Mouse (Mus musculus) embryonic fibroblast, embryonic 13.5 days (primary cell): Measurements from ENCODE around the gene Fryl.

Experiments used
- CTCF ChIP-seq: IDR thresholded peaks from 2 replicates; pipeline ENCODE4 v1.5.1; 2011; ENCODE audit warnings: mild to moderate bottlenecking, control low read depth, low read length, moderate library complexity, borderline replicate concordance; ENCODE audit not compliant: insufficient read depth
- POLR2A ChIP-seq: IDR thresholded peaks from 2 replicates; pipeline ENCODE4 v1.6.1; 2011; ENCODE audit warnings: low read depth, mild to moderate bottlenecking, control low read depth, low read length, moderate library complexity

DNA sequence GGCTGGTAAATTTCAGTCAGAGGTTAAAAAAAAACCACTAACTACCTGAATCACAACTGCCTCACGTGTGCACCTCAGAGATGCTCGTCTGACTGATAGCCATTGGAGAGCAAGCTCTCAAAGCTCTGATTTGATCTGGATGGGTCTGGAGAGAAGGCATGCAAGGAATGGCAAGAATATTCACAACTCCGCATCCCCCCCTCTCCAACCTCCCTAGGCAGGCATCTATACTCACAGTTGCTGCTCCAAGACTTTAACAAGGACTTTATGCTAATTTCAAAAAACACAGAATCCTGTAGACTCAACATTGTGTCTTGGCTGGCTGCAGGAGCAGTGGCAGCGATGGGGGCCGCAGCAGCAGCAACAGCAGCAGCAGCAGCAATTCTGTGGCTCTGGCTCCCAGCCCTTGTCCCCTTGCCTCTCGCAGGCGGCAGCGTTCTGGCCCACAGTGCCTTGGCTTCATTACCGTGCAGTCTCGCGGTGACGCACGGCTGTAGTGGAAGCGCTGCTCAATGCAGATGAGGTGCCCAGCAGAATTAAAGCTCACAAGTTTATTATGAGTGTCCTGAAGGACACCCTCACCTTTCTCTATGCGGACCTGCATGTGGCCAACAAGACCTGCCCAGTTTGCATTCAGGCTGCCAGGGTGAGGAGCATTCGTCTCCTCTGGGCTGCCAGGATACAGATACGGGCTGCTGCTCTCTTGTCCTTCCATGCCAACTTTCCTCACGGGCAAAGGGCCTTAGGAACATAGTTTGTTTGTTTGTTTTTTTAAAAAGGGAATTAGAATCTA lies 88.2 kb downstream of the Fryl start:
- TF ChIP-seq POLR2A (no peak), CTCF (no peak)
